Mouse (Mus musculus) inflammation-experienced regulatory T-cells, adult 6 months (primary cell): ENCODE results near the gene 4930438A08Rik. TPM values are rescaled to one million over a fixed set of nuclear protein-coding genes. Genes with fewer than 3 reads are reported as not detected.
A peak's percentile ranks its signal among the peaks of the same experiment; 100 is the strongest.
"Not testable (repeated sequence)": the region's sequence is repeated elsewhere in the genome, so short reads cannot be mapped to it uniquely, and the experiment has no call there.

Experiments
- ATAC-seq: one replicate; pipeline ENCODE4 v1.8.0; 2017
- polyA plus RNA-seq, 3 experiments: library from polyadenylated mRNA; unstranded; fragments of 100-300 nt; shearing (Covaris generic); gene quantifications; one replicate each; pipeline ENCODE4 v1.2.1; 2017

4930438A08Rik gene
- polyA plus RNA-seq, 3 experiments from 2014 or later: not detected

DNA sequence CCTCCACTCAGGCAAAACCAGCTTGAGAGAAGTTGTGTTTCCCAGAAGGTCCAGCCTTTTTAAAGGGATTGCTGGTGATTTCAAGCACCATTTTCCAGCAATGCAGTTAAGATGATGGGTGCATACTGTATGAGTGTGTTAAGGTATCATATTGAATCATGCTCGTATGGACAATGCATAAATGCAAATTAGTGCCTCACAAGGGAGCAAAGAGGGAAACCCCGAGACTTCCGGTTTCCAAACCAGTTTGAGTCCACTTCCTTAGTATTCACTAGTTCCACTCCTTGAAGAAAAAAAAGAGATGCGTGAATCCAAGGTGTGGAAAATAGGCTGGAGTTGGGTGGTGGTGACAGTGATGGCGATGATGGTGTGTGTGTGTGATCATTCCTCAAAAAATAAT is 7.9 kb downstream of the 4930438A08Rik start:
- no peak for ATAC-seq

DNA sequence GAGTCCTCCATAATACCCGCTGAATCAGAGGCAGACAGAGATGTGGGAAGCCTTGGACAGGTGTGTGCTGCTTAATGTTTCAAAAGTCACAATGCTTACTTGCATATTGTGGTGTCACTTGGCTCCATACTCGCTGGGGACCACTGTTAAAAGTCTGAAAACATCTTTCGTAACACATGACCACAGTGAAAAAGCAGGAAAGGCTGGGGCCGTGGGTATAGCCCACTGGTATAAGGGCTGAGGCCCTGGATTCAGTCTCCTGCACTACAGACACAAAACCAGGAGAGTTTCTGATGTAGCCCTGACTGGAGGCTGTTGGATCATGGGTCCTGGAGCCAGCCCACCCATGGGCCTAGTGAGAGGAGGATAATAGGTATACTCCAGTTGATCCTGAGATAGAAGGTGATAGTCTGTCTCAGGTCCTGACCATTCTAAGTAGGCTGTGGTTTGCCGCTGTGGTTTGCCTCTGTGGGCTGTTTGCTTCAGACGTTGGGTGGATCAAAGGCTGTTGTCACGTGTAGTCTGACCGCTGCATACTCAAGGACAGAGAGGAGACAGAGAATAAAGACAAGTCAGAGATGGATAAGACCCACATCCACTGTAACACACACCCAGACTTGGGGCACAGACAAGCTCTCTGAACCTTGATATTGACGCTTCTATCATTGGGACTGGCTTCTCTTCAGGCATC is 15.5 kb downstream of the 4930438A08Rik start:
- ATAC-seq: peak; percentile 58

DNA sequence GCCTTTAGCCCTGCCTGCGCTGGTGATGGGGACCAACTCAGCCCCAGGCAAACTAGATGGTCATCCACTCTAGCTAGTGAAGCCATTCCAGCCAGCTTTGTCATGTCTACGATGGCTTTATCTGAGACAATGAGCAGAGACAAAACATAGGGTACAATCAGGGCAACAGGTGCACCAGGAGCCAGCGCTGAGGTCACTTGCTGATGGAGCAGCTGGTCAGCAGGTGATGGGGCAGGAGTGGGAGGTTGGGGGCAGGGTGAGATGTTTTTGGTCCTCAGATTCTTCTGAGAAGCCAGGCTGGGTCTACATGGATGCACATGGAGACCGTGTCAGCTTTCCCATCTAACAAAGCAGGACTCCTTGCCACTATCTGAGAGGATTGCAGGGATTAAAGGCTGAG is 16.2 kb downstream of the 4930438A08Rik start:
- no peak for ATAC-seq

DNA sequence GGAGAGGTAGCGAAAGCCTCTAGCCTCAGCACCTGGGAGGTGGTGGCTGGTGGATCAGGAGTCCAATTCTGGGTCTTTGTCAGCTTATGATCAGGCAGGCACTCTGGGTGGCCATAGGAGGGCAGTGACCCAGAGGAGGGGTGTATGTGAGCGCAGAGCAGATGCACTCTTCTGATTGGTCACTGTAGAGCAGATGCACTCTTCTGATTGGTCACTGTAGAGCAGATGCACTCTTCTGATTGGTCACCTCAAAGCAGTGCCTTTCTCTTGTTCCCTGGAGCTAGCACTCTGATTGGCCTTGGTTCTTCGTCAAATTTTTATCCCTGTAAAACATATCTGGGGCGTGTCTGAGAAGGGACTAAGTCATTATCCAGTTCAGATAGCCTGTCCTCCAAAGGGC is 18.2 kb downstream of the 4930438A08Rik start:
- no peak for ATAC-seq

DNA sequence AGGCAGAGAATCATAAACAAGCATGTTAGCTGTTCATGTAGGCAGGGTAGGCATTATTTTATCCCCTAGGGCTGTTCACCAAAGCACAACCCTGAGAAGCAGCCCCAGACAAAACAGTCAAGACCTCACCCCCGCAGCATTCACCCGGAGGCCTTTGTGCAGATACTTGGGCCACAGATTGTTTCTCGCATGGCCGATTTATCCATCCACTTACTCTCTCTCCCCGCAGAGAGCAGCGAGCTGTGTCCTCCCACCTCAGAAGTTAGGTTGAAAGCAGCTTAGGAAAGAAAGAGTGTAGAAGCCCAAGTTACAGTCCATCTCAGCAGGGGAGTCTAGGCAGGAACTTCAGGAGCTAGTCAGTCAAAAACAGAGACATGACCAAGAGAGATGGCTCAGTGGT is 22.8 kb downstream of the 4930438A08Rik start:
- no peak for ATAC-seq

DNA sequence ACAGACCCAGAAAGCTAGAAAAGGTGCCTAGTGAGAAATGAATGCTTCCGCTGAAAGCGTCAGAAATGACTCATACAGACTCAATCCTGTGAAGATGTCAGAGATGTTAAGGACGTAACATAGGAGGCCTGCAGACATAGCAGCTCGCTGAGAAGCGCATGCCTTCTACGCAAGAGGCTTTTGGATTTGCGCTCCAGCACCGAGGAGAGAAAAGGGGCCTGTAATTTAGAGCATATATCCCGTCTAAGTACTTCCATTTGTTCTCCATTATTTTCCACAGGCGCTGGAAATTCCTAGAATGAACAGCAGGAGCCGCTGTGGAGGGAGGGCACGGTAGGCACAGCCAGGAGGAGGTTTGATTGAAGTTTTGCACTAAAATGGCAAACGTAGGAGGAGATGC is 26.5 kb downstream of the 4930438A08Rik start:
- peak; percentile 72 for ATAC-seq

DNA sequence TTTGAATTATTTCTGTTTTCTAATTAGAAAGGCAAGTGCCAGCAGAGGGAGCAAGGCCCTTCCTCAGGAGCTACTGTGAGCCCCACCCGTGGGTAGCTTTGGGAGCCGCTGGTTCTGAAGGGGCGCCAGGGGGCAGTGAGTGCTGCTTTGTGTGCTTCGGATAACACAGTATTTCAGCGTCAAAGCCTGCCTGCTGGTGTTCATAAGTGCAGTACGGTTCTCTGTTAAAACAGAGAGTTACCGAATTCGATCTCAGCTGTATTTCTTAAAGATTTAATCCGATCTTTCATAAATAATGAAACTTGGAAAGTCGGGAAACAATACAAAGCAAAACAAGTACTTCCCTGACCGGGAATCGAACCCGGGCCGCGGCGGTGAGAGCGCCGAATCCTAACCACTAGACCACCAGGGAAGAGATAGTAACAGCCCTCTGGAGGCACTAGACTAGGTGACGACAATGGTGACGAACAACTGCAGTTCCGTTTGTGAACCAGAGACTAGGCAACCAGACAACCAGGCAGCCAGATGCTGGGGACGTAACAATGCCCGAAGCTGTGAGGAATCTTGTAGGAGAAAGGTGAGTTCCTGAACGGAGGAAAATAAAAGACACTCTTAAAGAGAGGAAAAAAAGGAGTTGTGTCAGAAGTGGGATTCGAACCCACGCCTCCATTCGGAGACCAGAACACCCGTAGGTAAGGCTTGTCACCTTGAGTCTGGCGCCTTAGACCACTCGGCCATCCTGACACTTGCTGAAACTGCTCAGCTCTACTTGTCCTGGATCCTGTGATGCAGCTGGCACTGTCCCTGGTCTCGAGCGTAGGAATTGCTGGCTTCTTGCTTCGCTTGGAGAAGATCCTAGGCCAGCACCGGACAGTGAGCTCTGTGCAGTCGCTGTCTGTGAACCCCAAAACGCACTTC is 27.5 kb downstream of the 4930438A08Rik start:
- ATAC-seq: peak; percentile 69

DNA sequence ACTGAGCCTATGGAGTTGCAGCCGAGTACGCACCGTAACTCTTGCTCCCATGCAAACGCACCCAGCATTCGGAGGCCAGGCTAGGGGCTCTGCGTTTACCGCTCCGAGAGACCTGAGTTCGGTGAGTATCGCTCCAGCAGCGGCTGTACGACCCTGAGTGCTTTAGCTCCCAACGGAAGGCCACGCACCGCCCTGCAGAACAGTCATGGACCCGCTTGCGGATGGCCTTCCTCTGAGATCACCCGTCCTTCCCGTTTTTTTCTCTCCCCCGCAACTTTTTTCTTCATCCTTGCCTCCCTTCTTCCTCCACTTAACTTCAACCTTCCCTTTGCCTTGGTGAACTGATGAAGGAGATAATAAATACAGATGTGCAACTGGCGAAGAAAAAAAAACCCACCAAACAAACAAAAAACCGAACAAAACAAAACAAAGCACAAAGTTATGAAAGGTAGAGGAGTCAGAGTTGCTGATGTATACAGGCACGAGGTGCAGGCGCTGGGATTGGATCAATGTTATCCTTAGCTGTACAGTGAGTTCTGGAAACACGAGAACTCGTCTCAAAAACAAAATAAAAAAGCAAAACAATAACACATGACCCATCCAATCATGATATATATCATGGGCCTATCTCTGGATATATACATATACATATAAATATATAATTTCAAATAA is 28.3 kb downstream of the 4930438A08Rik start:
- ATAC-seq: no peak

DNA sequence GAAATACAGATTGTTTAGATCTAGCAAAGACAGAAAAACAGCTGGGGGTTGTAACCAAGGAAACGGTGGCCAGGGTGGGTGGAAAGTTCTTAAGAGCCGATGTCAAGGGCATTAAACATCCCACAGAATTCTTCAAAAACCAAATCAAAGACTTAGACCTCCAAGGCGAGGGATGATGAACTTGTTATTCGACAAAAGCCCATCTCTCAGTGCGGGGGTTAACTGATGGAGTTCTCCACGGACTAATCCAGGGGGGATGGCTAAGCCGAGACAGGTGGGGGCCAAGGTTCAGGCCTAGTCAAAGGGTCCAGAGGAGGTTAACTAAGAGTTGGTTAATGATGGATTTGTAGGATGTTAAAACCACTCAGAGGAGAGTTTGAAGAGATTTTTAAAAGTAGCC is 29.0 kb downstream of the 4930438A08Rik start:
- no peak for ATAC-seq

DNA sequence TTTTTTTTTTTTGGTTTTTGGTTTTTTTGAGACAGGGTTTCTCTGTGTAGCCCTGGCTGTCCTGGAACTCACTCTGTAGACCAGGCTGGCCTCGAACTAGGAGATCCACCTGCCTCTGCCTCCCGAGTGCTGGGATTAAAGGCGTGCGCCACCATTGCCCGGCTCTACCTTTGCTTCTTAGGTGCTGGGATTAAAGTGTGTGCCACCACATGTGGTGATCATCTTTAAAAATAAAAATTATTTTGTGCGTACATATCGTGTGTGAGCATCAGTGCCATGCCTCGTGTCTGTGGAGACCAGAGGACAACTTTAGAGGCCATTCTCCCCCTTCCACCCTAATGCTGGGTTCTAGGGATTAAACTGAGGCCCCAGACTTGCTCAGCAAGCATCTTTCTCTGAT is 30.7 kb downstream of the 4930438A08Rik start:
- not testable (repeated sequence) for ATAC-seq

DNA sequence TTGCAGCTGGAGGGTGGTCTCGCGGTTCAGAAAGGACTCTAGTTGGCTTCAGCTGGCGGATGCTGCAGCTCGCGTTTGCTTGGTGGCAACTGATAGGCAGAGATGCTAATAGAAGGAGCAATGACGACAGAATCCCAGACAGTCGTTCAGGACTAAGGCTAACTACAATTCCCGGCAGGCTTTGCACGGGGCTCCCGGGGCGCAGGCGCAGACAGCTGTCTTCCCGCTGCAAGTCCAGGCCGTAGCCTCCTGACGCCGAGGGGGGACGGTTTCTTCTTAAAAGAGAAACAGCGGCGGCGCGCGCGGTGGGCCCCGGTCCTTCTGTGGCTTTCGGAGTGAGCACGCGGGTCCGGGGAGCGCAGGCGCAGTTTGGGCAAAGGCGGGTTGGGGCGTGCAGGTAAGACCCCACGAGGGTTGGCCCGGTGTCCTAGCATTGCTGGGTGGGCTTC is 32.3 kb downstream of the 4930438A08Rik start, which contains the start of gene Zfp692:
TSS of gene Zfp692 (plus strand) at position 210 of the 449 bp plus-strand sequence.
- ATAC-seq: peak; percentile 64

DNA sequence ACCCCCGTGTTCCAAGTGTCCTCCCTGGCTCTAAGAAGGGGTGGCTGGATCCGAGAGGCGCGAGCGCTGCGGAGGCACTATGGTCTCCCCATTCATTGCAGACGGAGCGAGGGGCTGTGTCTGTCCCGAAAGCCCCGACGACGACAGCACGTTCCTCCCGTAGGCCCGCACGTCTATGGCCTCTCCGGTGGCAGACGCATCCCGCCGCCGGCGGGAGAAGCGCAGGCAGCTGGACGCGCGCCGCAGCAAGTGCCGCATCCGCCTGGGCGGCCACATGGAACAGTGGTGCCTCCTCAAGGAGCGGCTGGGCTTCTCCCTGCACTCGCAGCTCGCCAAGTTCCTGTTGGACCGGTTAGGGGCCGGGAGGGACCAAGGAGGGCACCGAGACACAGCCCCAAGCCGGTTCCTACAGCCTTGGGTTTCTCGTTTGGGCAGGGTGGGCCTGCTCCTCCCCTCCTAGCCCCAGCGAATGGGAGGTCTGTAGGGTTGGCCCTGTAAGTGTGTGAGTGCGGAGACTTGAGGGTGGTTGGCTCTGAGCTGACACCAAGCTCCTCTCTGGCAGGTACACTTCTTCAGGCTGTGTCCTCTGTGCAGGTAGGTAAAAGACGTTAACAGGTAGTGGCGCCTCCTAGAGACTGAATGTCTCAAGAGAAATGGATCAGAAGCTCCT is 32.9 kb downstream of the 4930438A08Rik start:
- peak; percentile 42 for ATAC-seq

DNA sequence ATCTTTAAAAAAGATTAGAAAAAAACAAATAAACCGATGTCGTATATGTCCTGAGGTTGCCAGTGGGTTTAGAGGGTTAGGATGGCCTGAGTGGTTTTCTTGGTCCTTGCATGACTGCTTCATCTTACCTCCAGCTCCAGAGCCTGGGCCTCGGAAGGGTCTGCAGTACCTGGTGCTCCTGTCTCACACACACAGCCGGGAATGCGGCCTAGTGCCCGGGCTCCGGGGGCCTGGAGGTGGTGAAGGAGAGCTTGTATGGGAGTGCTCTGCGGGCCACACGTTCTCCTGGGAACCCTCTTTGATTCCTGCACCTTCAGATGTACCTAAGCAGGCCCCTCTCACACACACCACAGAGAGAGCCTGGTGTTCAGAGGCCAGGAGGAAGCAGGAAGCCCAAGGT is 34.1 kb downstream of the 4930438A08Rik start:
- ATAC-seq: no peak

DNA sequence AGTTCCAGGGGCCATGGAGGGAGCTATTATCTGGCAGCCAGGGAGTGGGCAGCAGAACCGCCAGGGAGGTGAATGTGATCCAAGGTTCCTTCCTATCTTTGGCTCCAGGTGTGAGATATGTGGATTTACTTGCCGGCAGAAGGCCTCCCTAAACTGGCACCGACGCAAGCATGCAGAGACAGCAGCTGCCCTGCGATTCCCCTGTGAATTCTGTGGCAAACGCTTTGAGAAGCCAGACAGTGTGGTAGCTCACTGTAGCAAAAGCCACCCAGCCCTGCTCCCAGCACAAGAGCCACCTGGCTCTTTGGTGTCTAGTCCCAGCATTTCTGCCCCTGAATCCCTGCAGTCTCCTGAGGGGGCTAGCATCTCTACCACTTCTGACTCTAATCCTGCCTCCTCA is 39.5 kb downstream of the 4930438A08Rik start:
- ATAC-seq: no peak

DNA sequence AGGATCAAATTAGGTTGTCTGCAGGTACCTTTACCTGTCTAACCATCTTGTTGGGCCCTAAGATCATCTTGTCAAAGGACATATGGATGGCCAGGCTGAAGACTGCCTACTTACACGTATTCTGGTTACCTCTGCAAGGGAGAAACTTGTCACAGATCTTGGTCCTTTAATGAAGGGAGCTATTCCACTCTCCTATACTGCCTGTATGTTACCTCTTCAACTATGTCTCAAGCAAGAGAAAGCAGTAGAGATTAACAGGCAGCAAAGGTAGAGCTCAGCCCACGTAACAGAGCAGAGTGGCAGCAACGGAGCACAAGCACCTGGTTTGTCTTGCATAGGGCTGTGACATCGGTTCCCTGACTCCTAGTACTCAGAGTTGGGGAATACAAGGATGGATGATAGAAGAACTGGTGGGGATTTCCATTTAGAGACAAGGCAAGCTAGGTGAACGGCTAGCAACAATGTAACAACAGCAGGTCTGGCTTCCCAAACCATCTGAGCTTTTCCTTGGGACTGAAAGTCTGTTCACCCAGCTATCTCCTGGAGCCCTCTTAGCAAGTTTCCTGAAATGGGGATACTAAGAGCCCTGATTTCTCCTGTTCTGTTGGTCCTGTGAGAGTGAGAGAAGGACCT is 41.1 kb downstream of the 4930438A08Rik start:
- no peak for ATAC-seq

DNA sequence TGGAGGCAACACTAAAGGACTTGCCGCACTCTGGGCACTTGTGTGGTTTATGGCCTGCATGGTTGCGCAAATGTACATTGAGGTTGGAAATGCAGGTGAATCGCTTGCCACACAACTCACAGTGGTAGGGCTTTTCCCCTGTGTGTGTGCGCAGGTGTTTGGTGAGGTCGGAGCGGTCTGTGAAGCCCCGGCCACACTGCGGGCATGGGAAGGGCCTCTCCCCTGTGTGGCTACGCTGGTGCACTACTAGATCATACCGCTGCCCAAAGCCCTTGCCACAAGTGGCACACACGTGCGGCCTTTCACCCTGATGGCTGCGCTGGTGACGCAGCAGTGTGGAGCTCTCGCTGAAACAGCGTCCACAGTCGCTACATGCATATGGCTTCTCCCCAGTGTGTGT is 41.7 kb downstream of the 4930438A08Rik start:
- ATAC-seq: no peak

DNA sequence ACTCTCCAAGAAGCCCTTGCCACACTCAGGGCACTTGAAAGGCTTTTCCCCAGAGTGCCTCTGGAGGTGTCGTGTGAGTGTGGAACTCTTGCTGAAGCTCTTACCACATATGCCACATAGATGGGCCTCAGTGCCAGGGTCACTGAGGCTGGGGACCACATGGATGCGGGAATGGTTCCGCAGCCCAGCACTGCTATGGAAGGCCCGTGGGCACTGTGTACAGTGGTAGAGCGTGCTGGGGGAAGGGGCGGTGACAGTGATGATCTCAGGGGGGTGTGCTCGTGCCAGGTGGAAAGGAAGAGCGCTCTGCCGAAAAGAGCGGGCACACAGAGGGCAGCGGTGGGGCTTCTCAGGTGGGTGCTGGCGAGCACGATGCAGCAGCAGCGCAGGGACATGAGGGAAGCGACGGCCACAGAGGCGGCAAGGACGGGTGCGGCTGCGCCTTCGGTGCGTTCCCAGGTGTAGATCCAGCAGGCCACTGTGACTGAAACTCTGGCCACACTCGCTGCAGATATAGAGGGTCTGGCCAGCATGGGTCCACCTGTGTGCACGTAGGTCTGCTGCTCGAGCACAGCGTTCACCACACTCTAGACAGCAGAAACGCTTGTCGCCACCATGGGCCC is 42.3 kb downstream of the 4930438A08Rik start:
- no peak for ATAC-seq

DNA sequence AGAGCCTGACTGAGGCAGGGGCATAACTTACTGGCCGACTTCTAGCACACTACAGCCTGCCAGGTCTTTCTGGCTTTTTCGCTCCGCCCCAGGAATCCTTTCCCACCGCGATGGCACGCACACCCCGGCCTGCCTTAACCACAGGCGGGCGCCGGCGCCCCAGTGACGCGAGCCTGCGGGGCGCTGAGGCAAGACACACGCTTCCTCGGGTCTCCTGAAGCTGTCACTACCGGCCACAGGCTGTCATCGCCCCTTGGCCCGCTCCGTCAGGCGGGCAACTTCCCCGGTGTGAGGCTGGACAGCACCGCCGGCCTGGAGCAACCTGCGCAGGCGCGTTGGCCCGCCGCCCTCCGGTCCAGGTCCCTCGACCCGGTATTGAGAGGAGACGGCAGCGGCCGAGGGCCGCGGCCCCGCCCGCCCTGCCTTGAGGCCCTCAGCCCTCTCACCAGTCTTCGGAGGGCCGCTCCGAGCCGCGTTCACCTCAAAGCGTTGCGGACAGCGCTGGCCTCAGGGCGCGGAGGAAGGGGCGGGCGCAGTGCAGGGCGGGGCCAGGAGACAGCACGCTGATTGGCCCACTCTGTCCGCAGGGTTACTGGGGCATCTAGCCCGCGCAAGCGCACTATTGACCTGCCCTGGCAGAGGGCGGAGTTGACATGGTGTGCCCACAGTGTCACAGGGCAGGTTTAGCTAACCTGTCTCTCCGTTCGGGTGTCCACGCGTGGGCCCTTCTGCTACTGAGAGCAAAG is 48.4 kb downstream of the 4930438A08Rik start:
- ATAC-seq: peak; percentile 95

DNA sequence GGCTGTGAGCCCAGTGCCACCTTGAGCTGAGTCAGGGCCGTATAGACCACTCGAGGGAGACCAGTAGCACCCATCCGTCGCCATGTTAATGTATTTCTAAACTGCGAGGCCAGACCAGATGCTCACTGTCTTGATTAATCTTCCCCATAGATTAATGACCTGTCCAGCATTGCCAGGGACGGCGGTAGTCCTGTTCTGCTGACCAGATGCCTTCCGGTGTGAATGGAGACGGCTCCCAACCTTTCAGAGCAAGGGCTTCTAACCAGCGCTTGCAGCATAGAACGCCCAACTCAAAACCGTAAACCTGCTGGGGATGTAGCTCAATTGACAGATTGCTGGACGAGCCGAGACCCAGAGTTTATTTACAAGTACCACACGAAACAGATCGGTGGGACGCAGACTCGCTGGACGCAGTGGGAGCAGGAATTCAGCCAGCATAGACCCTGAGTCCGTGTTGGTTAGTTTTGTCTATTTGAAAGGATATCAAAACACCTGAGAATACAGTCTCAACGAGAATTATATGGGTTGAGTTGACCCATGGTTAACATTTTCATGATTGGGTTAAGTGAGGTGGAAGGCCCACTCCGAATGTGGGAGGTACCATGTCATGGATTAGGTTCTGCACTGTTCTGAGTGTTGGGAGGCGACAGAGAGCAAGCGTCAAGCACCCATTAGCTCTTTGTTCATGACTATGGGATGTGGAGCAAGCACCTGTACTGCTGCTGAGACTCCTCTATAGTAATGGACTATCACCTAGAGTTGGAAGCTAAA is 49.2 kb downstream of the 4930438A08Rik start:
- no peak for ATAC-seq

DNA sequence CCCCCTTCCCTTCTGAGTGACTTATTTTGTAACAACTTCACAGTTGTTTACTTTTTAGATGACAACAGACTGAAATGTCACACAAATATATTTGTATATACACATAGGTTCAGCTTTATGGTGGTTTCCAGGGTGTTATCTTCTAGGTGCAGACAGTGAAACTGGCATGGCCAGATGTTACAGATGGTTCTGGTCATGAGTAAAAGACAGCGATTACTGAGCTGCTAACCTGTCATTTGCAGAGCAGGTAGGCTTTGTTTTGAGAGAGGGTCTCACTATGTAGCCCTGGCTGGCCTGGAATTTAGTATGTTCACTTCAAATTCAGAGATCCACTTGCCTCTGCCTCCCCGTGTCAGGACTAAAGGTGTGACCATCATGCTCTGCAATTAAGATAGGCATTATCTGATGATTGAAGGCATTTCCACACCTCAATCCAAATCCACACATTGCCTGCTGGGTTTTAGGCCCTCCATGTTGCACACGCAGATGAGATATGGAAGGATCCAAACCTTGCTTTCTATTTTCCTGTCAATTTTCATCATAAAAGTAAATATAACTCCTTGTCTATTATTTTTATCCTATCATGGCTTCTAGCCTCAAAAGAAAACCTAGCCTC is 50.1 kb downstream of the 4930438A08Rik start:
- no peak for ATAC-seq
